Mouse (Mus musculus) G1E (cell line): ENCODE results near the gene Tmem229b. TPM values are rescaled to one million over a fixed set of nuclear protein-coding genes. Genes with fewer than 3 reads are reported as not detected.
"Not testable (repeated sequence)": the region's sequence is repeated elsewhere in the genome, so short reads cannot be mapped to it uniquely, and the experiment has no call there.

ENCODE experiments used
- ATAC-seq: 2 replicates; pipeline ENCODE4 v1.8.0; 2016; ENCODE audit warnings: mild to moderate bottlenecking; ENCODE audit not compliant: insufficient number of reproducible peaks, poor library complexity, low FRiP score, severe bottlenecking; ENCODE audit errors: extremely low read depth
- DNase-seq: peaks from one replicate; pipeline ENCODE4 v3.0.0; 2012; ENCODE audit warnings: low spot score
- H3K27me3 ChIP-seq: 2 replicates; pipeline ENCODE4 v1.6.1; 2012; ENCODE audit warnings: mild to moderate bottlenecking, low read length, inconsistent platforms; ENCODE audit not compliant: insufficient read depth
- H3K36me3 ChIP-seq: replicated peaks from 2 replicates; pipeline ENCODE3; 2012; ENCODE audit warnings: mild to moderate bottlenecking, inconsistent platforms
- H3K4me1 ChIP-seq: 2 replicates; pipeline ENCODE4 v1.6.1; 2012; ENCODE audit warnings: low read depth, low read length, inconsistent platforms, mixed read lengths; ENCODE audit not compliant: insufficient read depth
- H3K4me3 ChIP-seq: 2 replicates; pipeline ENCODE4 v1.5.1; 2012; ENCODE audit warnings: low read depth, mild to moderate bottlenecking, inconsistent platforms, low read length, moderate library complexity, mixed read lengths
- H3K9me3 ChIP-seq: replicated peaks from 2 replicates; pipeline ENCODE4 v1.6.1; 2012; ENCODE audit warnings: inconsistent platforms
- CTCF ChIP-seq: IDR thresholded peaks from 2 replicates; pipeline ENCODE4 v1.5.1; 2012; ENCODE audit warnings: low read depth, low read length, inconsistent platforms, mixed read lengths
- GATA1 ChIP-seq: IDR thresholded peaks from 2 replicates; pipeline ENCODE4 v1.6.1; 2012; ENCODE audit warnings: borderline replicate concordance, low read length, inconsistent platforms, mixed read lengths
- GATA2 ChIP-seq: IDR thresholded peaks from 2 replicates; pipeline ENCODE4 v1.6.1; 2012; ENCODE audit warnings: low read depth, low read length, inconsistent platforms, borderline replicate concordance
- POLR2AphosphoS5 ChIP-seq: IDR thresholded peaks from 2 replicates; pipeline ENCODE4 v1.6.1; 2012; ENCODE audit warnings: low read depth, low read length, inconsistent platforms; ENCODE audit not compliant: insufficient replicate concordance
- TAL1 ChIP-seq: conservative IDR thresholded peaks from 2 replicates; pipeline ENCODE4 v1.6.1; 2012; ENCODE audit warnings: low read depth, low read length, inconsistent platforms, mixed read lengths
- polyA plus RNA-seq: library from polyadenylated mRNA; stranded (reverse); fragments of >175 nt; gene quantifications from 2 replicates; pipeline ENCODE4 v1.2.3, GENCODE M21; 2012
- total RNA-seq, 2 experiments: library from RNA; stranded (forward) in 1 of 2; stranded (reverse) in 1 of 2; fragments of 200-1000 nt in 1 of 2; fragments of >200 nt in 1 of 2; fragmentation: Nextera tagmentation in 1 of 2; gene quantifications; 2 replicates each; pipeline ENCODE4 v1.2.3; 2014 to 2017

Tmem229b gene
- total and polyA plus RNA-seq, 3 experiments: 9.4 to 34.8 (median 12.4) TPM

DNA sequence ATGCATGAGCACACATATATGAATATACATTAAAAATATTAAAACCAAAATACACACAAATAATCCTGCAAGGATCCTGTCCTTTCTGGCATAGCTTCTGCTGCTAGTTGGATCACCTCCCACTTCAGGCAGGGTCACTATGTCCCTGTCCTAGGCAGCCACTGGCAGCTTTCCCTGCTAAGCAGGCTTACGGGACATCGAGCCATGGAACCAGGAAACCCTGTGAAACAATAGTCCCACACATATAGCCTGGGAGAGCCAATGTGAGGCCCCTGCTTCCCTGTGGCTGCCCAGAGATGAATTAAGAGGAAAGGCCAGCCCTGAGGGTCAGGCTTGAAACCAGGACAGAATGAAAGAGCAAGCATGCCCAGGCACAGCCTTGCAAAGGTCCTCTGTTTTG is 35.8 kb downstream of the Tmem229b start:
- ATAC-seq (no peak), DNase-seq (no peak)
- Histone ChIP-seq H3K4me1 (peaks cover 3% of the 10 kb centered on the region; the same call in 1 of the 2 replicates), H3K4me3 (no peak overlapping the region), H3K27me3 (peaks cover 6% of the 10 kb centered on the region; the same call in 1 of the 2 replicates), H3K36me3 (peaks cover 89% of the 10 kb centered on the region), H3K9me3 (no peaks in the 10 kb centered on the region)
- TF ChIP-seq CTCF (no peak), POLR2AphosphoS5 (no peak), GATA2 (no peak), GATA1 (no peak), TAL1 (no peak)

DNA sequence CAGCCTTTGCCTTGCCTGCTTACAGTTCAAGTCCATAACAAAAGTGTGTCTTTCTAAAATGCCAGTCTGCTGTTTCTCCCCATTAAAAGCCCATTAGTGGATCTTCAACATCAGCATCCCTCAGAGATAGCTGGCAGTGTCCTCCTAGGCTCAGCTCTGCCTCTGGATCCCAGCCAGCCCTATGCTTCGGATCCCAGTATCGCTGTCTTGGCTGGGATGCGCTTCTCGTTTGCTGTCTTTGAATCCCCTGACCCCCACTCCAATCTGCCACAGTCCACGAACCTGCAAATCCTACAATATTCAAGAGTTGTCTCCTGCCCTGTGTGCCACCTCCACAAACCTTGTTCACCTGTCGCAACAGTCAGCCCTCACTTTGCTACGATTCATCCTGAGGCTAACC is 36.7 kb downstream of the Tmem229b start:
- ATAC-seq: no peak
- no peaks in the 10 kb centered on the region for H3K9me3 ChIP-seq
- DNase-seq: no peak
- peaks cover 6% of the 10 kb centered on the region; the same call in 1 of the 2 replicates for H3K27me3 ChIP-seq
- H3K4me1 ChIP-seq: peaks cover 3% of the 10 kb centered on the region; the same call in 1 of the 2 replicates
- no peak for TF ChIP-seq GATA2
- no peak for TF ChIP-seq POLR2AphosphoS5
- no peak for TF ChIP-seq CTCF
- no peak for TF ChIP-seq TAL1
- no peak for TF ChIP-seq GATA1
- H3K36me3 ChIP-seq: peaks cover 82% of the 10 kb centered on the region
- H3K4me3 ChIP-seq: no peak overlapping the region

GRCm38 (mm10) chr12:78964496-78964895 is 42.9 kb downstream of the Tmem229b start:
- not testable (repeated sequence) for ATAC-seq, H3K9me3 ChIP-seq, H3K4me1 ChIP-seq, H3K4me3 ChIP-seq, DNase-seq, H3K27me3 ChIP-seq
- H3K36me3 ChIP-seq: peaks cover 50% of the 10 kb centered on the region

DNA sequence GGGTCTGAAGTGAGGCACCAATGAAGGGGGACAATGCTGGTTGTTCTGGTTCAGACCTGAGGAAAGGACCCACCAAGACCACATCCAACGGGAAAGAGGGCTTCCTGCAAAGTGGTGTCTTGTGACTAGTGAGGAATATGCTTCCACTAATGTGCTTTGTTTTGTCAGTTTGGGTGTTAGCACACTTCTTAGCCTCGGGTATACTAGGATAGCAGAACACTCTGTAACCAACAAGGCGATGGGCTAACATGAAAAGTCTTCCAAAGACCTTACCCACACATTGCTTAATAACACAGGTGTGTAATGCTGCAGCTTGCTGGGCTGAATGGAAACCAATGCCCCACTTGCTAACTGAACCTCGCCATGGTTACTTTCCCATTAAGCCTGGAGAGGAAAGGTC is 51.0 kb downstream of the Tmem229b start:
- Histone ChIP-seq H3K27me3 (peaks cover 38% of the 10 kb centered on the region), H3K36me3 (peaks cover 1% of the 10 kb centered on the region), H3K4me1 (no peaks in the 10 kb centered on the region), H3K4me3 (no peak overlapping the region), H3K9me3 (no peaks in the 10 kb centered on the region)
- no peak for DNase-seq
- ATAC-seq: no peak
- no peak for TF ChIP-seq CTCF
- TF ChIP-seq GATA2: no peak

DNA sequence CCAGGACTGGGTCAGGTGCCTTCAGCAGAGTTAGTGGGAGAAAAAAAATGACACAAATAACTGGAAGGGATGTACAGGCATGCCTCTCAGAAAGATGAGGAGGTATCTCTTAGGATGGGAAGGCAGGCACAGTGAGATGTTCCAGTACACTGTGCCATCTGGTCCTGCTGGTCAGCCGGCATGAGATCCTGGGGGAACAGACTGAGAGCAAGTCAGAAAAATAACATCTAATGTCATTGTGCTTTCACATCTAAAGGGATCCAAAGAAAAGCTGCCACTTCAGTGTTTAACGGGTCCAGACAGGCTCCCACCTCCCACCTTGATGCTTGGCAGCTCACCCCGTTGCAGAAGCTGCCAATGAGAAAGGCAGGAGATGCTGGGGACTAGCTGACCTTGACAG is 54.9 kb downstream of the Tmem229b start:
- Histone ChIP-seq H3K9me3 (no peaks in the 10 kb centered on the region), H3K36me3 (no peaks in the 10 kb centered on the region), H3K4me3 (no peak overlapping the region), H3K4me1 (no peaks in the 10 kb centered on the region), H3K27me3 (peaks cover 35% of the 10 kb centered on the region)
- no peak for ATAC-seq
- no peak for DNase-seq
- TF ChIP-seq CTCF (no peak), GATA1 (no peak), POLR2AphosphoS5 (no peak), TAL1 (no peak), GATA2 (no peak)

DNA sequence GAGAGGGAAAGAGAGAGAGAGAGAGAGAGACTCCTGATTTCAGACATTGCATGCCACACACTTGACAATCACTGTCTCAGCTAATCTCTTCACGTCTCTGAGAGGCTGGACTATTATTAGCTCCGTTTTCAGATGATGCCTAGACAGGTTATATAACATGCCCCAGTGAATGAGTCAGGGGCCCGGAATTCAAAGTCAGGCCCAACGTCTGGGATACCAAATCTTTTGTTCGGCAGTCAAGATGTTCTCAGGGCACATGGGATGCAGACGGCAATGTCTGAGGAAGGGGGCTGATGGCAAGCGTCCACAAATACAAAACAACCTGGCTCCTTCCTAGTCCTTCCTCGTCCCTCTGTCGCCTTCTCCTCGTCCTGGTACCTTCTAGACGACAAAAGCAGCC is 55.4 kb downstream of the Tmem229b start:
- ATAC-seq (no peak), DNase-seq (no peak)
- TF ChIP-seq GATA1: no peak
- no peaks in the 10 kb centered on the region for H3K36me3 ChIP-seq
- no peaks in the 10 kb centered on the region for H3K4me1 ChIP-seq
- no peak overlapping the region for H3K4me3 ChIP-seq
- peaks cover 36% of the 10 kb centered on the region for H3K27me3 ChIP-seq
- no peaks in the 10 kb centered on the region for H3K9me3 ChIP-seq

GRCm38 (mm10) chr12:78947661-78948060 is 59.8 kb downstream of the Tmem229b start:
- DNase-seq (no peak), ATAC-seq (no peak)
- Histone ChIP-seq H3K4me1 (no peaks in the 10 kb centered on the region), H3K4me3 (no peak overlapping the region), H3K9me3 (no peaks in the 10 kb centered on the region), H3K27me3 (peaks cover 35% of the 10 kb centered on the region), H3K36me3 (no peaks in the 10 kb centered on the region)
- TF ChIP-seq GATA2 (no peak), GATA1 (no peak), POLR2AphosphoS5 (no peak), CTCF (no peak), TAL1 (no peak)
